Mouse (Mus musculus) hindbrain, embryonic 16.5 days (tissue): ENCODE results near the gene Maco1. TPM values are rescaled to one million over a fixed set of nuclear protein-coding genes. Genes with fewer than 3 reads are reported as not detected.
"Not testable (repeated sequence)": the region's sequence is repeated elsewhere in the genome, so short reads cannot be mapped to it uniquely, and the experiment has no call there.

ENCODE experiments used
- ATAC-seq: fragments of 200-750 bp; cut with Nextera tagmentation; 2 replicates; pipeline ENCODE4 v1.8.0; 2017; ENCODE audit warnings: moderate TSS enrichment, moderate library complexity
- H3K27ac ChIP-seq: fragments of 300-500 bp; sonication (generic); 2 replicates; pipeline ENCODE4 v1.5.1; 2014; ENCODE audit warnings: low read depth, mild to moderate bottlenecking, control low read depth, low read length, moderate library complexity
- H3K27me3 ChIP-seq: fragments of 300-500 bp; sonication (generic); replicated peaks from 2 replicates; pipeline ENCODE4 v1.6.1; 2014; ENCODE audit warnings: low read length; ENCODE audit not compliant: control insufficient read depth, insufficient read depth
- H3K36me3 ChIP-seq: fragments of 300-500 bp; sonication (generic); 2 replicates; pipeline ENCODE4 v1.6.1; 2014; ENCODE audit warnings: mild to moderate bottlenecking, low read length, moderate library complexity, mixed read lengths; ENCODE audit not compliant: control insufficient read depth, insufficient read depth
- H3K4me1 ChIP-seq: fragments of 300-500 bp; sonication (generic); 2 replicates; pipeline ENCODE4 v1.6.1; 2014; ENCODE audit warnings: low read depth, low read length; ENCODE audit not compliant: control insufficient read depth, insufficient read depth
- H3K4me2 ChIP-seq: fragments of 300-500 bp; sonication (generic); 2 replicates; pipeline ENCODE4 v1.6.1; 2014; ENCODE audit warnings: mild to moderate bottlenecking, low read length, control low read depth, moderate library complexity
- H3K4me3 ChIP-seq: fragments of 300-500 bp; sonication (generic); 2 replicates; pipeline ENCODE4 v1.5.1; 2014; ENCODE audit warnings: mild to moderate bottlenecking, low read length, control low read depth, moderate library complexity
- H3K9ac ChIP-seq: fragments of 300-500 bp; sonication (generic); 2 replicates; pipeline ENCODE4 v1.6.1; 2014; ENCODE audit warnings: low read depth, mild to moderate bottlenecking, control low read depth, low read length, moderate library complexity
- H3K9me3 ChIP-seq: fragments of 300-500 bp; sonication (generic); 2 replicates; pipeline ENCODE4 v1.6.1; 2014; ENCODE audit warnings: mild to moderate bottlenecking, low read length, moderate library complexity; ENCODE audit not compliant: control insufficient read depth
- WGBS: fragments of 180-500 bp; shearing (Covaris S2); extraction: QIAGEN DNeasy Blood & Tissue Kit; methylation state at CpG from one replicate; pipeline ENCODE4 v1.1.7; 2014; 5-methylcytosine and 5-hydroxymethylcytosine counted together
- polyA plus RNA-seq: library from polyadenylated mRNA; unstranded; fragments of >200 nt; fragmentation: Nextera tagmentation; extraction: Ambion mirVana; gene quantifications from 2 replicates; pipeline ENCODE4 v1.2.1, GENCODE M21; 2015

Gene Maco1
- polyA plus RNA-seq, 1 experiment from 2014 or later = 75.4 TPM

DNA sequence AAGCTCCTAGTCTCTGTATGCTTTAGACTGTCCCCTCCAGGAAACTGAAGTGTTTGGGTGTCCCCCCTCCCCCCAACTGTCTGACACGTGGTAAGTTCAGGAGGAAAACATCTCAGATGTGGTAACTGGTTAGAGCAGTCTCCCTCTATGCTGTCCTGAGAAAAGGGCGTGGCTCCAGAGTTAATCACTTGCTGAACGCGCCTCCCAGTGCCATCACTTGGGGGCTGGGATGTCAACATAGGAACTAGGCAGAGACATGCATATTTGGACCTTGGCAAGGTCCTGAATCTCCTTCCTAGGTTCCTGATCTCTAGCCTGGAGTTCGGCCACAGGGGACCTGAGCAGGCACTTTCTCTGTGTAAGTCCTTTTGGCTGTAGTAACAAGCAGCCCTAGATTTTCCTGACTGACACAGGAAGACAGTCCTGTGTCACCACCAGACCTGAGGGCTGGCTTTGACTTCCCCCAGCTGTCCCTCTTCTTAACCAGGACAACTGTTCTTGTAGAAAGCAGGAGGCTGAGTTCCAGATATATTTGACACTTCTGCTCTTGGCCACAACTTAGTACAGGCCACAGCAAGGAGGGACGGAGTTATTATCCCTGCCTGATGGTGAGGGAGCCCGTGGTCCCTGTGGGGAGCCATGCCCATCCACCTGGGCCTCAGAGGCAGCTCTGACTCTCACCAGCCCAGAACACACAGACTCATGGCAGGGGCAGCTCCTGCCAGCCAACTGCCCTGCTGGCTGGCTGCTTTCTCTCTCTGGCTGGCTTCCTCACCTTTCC, 56.4 kb downstream of the Maco1 start:
- no peaks in the 10 kb centered on the region for H3K9me3 ChIP-seq
- H3K27ac ChIP-seq = no peak overlapping the region
- 27% methylated on average over 7 of the region's 7 CpGs for WGBS
- H3K27me3 ChIP-seq = no peaks in the 10 kb centered on the region
- H3K4me2 ChIP-seq = no peak overlapping the region
- H3K36me3 ChIP-seq = peaks cover 5% of the 10 kb centered on the region
- no peak for ATAC-seq
- H3K4me1 ChIP-seq = no peaks in the 10 kb centered on the region
- no peak overlapping the region for H3K4me3 ChIP-seq
- no peak overlapping the region for H3K9ac ChIP-seq

DNA sequence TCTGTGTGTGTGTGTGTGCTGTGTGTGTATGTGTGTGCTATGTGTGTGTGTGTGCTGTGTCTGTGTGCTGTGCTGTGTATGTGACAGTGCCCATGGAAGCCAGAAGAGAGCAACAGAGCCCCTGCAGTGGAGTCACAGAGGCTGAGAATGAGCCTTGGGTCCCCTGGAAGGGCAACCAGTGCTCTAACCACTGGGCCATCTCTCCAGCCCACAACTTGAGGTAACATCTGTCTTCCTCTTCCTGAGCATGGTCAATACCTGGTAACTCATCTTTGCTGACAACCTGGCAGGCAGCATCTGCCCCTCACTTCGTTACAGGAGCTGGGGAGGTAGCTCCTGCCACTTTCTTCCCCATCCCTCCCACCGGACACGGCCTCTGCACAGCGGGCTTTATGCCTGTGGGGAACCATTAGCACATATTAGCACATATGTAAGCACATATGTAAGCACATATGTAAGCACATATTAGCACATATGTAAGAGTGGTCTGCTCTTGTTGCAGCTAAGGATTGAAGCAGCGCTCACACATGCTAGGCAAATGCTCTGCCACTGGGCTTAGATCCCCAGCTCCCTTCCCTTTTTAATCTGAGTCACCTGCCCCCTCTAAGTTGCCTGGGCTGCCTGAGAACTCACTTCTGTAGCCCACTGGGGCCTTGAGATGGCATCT, 57.2 kb downstream of the Maco1 start:
- no peak for ATAC-seq
- WGBS = 77% methylated on average over 5 of the region's 5 CpGs
- Histone ChIP-seq H3K9ac (no peak overlapping the region), H3K27me3 (no peaks in the 10 kb centered on the region), H3K27ac (no peak overlapping the region), H3K4me2 (no peak overlapping the region), H3K36me3 (peaks cover 4% of the 10 kb centered on the region; the same call in 1 of the 2 replicates), H3K4me1 (no peaks in the 10 kb centered on the region), H3K4me3 (no peak overlapping the region), H3K9me3 (no peaks in the 10 kb centered on the region)

DNA sequence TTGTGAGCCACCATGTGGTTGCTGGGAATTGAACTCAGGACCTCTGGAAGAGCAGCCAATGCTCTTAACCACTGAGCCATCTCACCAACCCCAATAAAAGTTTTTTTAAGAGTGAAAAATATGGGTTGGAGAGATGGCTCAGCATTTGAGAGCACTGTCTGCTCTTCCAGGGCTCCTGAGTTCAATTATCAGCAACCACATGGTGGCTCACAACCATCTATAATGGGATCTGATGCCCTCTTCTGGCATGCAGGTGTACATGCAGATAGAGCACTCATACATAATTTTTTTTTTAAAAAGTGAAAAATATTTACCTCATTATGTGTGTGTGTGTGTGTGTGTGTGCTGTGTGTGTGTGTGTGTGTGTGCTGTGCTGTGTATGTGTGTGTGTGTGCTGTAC, 58.2 kb downstream of the Maco1 start:
- not testable (repeated sequence) for H3K4me1 ChIP-seq, H3K4me3 ChIP-seq, H3K4me2 ChIP-seq, H3K9me3 ChIP-seq, H3K36me3 ChIP-seq, H3K27ac ChIP-seq, H3K9ac ChIP-seq, ATAC-seq, H3K27me3 ChIP-seq

DNA sequence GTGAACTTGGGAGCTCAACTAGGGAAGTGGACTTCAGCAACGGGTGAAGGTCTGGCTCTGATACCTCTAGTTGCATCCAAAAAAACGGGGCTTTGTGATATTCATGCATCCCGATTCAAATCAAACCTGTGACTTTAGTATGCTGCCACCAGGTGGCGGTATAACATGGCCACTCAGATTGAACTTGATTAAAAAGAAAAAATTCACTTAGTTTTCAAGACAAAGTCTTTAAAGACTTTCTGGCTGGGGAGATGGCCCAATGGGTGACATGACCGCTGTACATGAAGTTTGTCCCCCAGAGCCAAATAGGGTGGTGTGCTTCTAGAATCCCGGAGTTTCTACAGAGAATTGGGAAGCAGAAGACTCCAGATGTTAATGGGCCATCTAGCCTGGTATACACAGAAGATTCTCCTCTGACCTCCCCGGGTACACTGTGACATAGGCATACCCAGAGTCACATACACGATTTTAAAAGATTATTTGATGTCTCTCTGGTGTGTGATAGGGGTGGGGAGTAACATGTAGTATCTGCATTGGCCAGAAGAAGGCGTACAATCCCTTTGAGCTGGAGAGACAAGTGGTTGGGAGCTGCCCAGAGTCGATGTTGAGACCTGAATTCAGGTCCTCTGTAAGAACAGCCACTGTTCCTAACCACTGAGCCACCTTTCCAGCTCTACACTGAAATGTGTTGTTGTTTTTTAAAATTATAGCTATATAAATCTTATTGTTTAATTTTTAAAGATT, 59.8 kb downstream of the Maco1 start:
- no peak overlapping the region for H3K4me2 ChIP-seq
- no peak overlapping the region for H3K27ac ChIP-seq
- H3K4me3 ChIP-seq = no peak overlapping the region
- H3K9ac ChIP-seq = no peak overlapping the region
- no peaks in the 10 kb centered on the region for H3K36me3 ChIP-seq
- H3K27me3 ChIP-seq = no peaks in the 10 kb centered on the region
- ATAC-seq = no peak
- H3K4me1 ChIP-seq = no peaks in the 10 kb centered on the region
- WGBS = 48% methylated on average over 10 of the region's 10 CpGs
- H3K9me3 ChIP-seq = no peaks in the 10 kb centered on the region

DNA sequence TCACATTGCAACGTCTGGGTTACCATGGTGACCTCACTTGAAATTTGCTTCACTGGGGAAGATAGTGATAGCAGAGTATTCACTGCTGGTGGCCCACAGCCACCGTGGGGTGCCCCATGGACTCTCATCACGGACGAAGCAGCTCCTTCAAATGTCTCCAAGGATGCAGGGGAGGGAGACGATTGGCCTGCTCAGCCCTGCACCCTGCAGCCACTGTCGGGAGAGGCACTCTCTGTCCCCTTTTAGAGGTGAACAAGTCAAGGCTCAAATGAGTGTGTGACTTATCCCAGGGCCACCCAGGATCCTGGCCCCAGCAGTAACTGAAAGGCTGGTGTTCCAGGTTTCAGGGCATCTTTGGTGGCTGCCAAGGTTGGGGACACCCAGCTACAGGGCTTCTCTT, 61.4 kb downstream of the Maco1 start:
- Histone ChIP-seq H3K4me3 (no peak overlapping the region), H3K9me3 (no peaks in the 10 kb centered on the region), H3K9ac (no peak overlapping the region), H3K4me2 (no peak overlapping the region), H3K27me3 (no peaks in the 10 kb centered on the region), H3K27ac (no peak overlapping the region), H3K36me3 (no peaks in the 10 kb centered on the region), H3K4me1 (no peaks in the 10 kb centered on the region)
- WGBS = 40% methylated on average over 6 of the region's 6 CpGs
- no peak for ATAC-seq

DNA sequence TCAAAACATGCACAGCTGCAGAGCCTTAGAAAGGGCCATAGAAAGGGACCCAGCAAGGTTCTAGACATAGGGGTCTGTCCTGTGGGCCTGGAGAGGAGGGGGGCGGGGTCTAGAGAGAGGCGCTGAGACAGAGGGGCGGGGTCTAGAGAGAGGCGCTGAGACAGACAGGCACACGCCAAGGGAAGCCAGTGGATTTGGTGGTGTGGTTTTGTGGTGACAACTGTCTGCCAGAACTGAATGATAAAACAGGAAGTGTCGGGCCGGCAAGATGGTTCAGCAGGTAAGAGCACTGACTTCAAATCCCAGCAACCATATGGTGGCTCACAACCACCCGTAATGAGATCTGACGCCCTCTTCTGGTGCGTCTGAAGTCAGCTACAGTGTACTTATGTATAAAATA, 66.2 kb downstream of the Maco1 start:
- no peak overlapping the region for H3K9ac ChIP-seq
- no peak for ATAC-seq
- H3K9me3 ChIP-seq = no peaks in the 10 kb centered on the region
- H3K27ac ChIP-seq = no peak overlapping the region
- H3K4me2 ChIP-seq = no peak overlapping the region
- H3K36me3 ChIP-seq = no peaks in the 10 kb centered on the region
- no peaks in the 10 kb centered on the region for H3K4me1 ChIP-seq
- no peaks in the 10 kb centered on the region for H3K27me3 ChIP-seq
- 38% methylated on average over 10 of the region's 10 CpGs for WGBS
- H3K4me3 ChIP-seq = no peak overlapping the region

DNA sequence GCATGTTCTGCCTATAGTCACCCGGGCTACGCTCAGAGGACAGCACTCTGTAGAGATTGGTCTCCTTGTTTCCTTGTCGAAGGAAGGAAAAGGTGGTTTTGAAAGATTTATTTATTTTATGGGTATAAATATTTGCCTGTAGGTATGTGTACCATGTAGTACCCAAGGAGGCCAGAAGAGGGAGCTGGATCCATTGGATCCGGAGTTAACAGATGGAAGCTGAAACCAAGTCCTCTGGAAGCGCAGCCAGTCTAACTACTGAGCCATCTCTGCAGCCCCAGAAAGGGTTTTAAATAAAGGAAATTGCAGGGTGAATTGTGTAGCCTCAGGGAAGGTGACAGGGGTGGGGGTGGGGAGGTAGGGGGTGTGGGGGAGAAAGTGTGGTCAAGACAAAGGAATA, 68.4 kb downstream of the Maco1 start:
- ATAC-seq = no peak
- Histone ChIP-seq H3K4me3 (no peak overlapping the region), H3K27me3 (no peaks in the 10 kb centered on the region), H3K36me3 (no peaks in the 10 kb centered on the region), H3K4me1 (no peaks in the 10 kb centered on the region), H3K9ac (no peak overlapping the region), H3K4me2 (no peak overlapping the region), H3K27ac (no peak overlapping the region), H3K9me3 (no peaks in the 10 kb centered on the region)
- 55% methylated on average over 5 of the region's 5 CpGs for WGBS

DNA sequence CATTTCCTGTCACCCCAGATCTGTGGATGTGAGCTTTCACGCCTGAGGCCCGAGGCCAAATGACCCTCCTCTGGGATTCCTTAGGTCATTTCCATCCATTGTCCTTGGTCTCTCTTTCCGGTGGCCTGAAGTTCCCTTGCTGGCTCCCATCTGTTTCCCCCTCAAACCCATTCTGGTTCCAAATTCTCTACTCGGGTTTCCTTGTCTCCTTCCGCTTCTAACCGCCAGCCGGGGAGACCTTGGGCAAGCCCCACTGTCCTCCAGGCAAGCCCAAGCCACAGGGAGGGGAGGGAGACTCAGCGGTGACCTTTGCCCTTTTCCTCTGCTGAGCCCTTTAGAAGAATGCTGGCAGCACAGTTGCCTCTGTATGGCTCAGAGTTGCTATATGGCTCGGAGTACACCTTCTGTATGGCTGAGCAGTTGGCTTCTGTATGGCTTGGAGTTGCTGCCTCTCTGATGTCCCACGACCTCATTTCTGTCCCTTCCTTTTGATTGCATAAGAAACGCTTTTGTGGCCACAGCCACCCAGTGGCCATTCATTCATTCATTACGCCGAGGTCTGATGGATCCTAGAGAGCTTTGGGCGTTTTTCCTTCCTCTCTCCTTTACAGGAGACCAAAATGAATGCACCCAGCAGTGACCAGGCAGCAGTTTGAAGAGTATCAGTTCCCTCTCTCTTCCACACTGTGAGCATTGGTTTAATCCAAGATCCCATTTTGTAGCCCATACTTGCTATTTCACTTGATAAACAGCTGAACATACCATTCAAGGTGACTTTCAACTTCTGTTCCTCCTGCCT, 73.8 kb downstream of the Maco1 start:
- no peak overlapping the region for H3K4me3 ChIP-seq
- no peak overlapping the region for H3K9ac ChIP-seq
- no peaks in the 10 kb centered on the region for H3K27me3 ChIP-seq
- H3K9me3 ChIP-seq = no peaks in the 10 kb centered on the region
- no peaks in the 10 kb centered on the region for H3K36me3 ChIP-seq
- no peak for ATAC-seq
- H3K4me2 ChIP-seq = no peak overlapping the region
- H3K4me1 ChIP-seq = no peaks in the 10 kb centered on the region
- H3K27ac ChIP-seq = no peak overlapping the region
- 35% methylated on average over 14 of the region's 14 CpGs for WGBS
